Mouse (Mus musculus) gonadal fat pad, adult 2 months (tissue): ENCODE measurements around the gene Fbxo39. TPM values are rescaled to one million over a fixed set of nuclear protein-coding genes. Genes with fewer than 3 reads are reported as not detected.

Experiments used
- DNase-seq: peaks from one replicate; pipeline ENCODE4 v3.0.0-alpha.2; 2012; ENCODE audit warnings: low read depth
- polyA plus RNA-seq: library from polyadenylated mRNA; depleted of rRNA; stranded (reverse); fragments of >200 nt; gene quantifications from 2 replicates; pipeline ENCODE4 v1.2.3, GENCODE M21; 2012; rRNA removed

The Fbxo39 gene
- polyA plus RNA-seq = 0.20 and 0.39 TPM in 2 replicates

DNA sequence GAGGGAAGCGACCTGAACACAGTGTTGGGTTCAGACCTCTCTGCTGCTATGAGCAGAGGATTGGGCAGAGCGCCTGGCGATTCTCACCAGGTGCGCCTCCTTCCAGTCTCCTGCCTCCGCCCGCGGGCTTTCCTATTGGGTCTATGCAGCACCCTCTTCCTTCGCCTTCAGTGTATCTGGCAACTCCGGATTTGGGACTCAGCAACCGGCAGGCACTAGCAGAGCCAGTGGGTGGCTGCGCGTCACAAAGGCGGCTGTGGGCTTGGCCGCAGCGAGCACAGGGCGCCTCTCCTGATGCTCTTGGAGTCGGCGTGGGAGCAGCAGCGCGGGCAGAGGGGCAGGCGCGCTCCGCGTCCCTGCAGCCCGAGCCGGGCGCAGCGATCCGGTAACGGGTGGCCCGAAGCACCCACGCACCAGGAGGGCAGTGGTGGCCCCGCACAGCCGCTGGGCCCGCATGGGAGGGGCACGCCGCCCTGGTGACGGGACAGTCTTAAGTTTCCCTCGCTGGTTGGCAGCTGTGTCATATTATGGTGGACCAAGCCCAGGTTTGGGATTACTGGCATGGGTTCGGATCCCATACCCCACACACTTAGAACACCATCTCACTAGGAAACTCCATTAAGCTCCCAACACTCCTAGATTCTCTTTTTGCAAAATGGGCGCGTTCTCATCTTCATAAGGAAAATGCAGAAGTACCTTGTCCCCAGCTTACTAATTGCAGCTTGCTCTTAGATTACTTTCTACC, at the start of gene Fbxo39:
Gene Fbxo39 (plus strand): TSS at position 294 of the 745 bp plus-strand sequence.
- no peak for DNase-seq

DNA sequence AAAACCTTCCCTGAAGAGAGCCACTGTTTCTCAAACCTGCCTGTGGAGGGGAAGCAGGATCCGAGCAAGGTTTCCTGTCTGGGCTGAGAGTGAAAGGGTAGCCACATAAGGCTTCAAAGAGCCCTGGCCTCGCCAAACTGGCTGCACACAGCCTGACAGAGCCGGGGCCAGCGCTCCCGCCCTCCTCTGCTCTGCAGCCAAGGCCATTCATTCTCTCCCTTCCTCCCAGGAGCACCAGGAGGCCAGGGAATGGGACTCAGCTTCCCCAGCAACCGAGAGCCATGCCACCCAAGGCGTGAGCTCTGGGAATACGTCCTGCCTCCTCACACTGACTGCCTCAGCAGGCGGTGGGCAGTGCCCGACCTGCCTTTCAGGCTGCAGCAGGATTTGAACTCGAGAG, 48.8 kb upstream of the Fbxo39 start:
- no peak for DNase-seq

DNA sequence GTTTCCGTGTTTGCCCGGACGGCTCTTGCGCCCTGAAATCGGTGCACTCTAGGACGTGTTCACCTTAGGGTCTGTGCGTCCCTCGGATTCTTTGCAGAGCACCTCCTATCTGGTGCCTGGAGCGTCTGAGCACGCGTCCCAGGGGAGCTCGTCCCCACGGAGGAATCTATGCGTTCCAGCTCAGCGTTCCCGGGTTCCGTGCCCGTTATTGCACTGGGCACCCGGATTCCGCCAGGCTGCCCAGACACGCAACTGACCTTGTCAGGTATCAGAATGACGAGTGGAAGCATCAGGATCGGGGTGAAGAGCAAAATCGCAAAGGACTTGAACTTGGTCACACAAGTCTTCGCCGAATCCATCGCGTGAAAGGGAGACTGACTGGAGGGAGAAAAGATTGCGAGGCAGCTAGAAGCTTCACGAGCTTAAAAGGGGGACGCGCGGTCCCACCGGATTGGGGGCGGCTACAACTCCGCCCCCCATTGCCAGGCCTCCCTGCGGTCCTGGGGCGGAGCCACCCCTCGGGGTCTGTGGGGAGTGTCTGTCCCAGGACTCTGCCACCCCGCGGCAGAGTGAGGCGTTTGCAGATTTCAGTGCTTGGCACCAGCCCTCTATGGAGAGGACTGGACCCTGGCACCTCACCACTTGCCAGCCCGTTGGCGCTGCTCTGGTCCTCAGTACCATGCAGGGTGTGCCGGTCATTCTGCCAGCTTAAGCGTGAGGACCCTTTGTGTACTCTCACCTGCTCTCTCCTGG, 47.9 kb upstream of the Fbxo39 start:
- no peak for DNase-seq

DNA sequence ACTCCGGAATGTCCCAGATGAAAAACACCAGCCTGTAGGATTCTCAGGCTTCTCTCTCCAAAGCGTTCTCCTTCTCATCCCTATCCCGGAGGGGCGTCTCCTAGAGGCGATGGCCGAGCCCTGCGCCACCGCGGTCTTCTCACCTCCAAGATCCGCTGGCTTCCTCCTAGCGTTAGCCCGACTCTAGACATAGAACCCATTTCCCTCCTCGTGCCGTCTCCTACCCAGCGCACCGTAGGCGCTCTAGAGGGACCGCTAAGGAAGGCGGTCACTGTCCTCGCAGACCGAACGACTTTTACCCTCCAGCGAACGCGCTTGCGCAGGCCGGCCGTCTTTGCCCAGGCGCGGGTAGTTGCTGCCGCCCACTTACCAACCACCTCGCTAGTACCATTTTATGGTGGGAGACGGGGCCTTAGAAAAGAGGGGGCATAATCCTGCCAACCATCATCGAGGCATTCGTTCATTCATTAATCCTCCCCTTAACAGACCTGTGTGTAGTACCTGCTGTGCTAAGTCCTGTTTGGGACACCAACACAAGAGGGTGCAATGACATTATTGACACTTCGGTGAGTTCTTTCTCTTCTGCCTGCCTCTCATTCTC, 47.2 kb upstream of the Fbxo39 start, which contains the start of gene Slc13a5:
Gene Slc13a5 (minus strand): TSS at position 263 of the 601 bp plus-strand sequence.
- DNase-seq = no peak

DNA sequence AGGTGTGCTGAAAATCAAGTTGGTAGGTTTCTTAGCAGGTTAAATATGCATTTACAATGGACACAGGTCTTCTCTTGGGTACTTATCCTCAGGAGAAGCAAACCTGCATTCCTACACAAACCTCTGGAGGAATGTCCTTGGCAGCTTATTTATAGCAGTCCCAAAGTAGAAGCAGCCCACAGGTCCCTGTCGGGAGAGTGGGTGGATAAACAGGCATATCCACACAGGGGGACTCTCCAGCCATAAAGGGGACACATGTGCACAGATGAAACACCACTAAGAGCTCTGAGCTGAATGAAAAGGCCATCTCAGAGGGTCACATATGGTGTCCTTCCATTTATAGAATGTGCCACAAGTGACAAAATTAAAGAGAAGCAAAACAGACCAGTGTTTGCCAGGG, 42.5 kb upstream of the Fbxo39 start:
- DNase-seq = no peak

DNA sequence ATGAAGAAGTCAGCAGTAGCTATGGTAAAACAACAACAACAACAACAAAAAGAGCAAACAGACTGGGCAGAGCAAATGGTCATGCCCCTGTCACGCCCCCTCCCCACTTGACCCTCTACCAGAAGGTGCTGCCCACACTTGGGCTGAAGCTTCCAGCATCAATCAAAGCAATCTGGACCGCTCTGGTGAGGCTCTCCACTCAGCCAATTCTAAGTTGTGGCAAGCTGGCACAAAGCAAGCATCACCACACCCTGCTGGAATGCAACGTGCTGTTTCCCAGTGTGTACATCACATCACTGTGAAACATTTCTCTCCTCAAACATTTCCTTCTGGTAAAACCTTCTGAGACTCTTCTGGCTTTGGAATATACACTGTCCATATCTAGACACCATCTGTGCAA, 40.9 kb upstream of the Fbxo39 start:
- DNase-seq = no peak

DNA sequence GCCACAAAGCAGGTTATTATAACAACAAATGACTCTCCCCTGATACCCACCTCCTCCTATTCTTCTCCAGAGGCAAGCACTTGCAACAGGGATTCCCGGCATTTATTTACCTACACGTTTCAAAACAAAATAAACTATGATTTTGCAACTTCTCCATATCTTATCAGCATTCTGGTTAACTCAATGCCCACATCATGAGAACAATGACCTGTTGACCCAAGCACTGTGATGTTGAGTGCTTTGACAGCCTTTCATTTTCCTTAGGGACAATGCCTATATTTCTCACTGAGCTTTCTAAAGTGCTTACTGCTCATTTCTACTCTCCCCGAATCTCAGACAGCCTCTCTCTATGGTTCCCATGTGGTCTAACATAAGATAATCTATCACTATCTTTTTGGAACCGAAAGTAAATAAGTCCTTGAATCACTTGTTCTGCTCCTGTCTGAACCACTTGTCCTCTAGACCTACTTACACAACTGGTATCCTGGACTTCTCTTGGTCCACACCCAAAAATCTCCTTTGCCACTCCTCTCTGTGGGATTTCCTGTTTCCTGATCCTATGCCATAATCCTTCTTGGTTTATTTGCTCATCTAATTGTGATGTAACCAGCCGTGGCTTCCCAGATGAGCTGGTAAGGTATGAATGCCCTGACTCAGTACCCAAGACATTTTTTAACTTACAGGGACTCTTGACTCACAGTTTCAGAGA, 32.9 kb upstream of the Fbxo39 start:
- DNase-seq = peak; percentile 33

DNA sequence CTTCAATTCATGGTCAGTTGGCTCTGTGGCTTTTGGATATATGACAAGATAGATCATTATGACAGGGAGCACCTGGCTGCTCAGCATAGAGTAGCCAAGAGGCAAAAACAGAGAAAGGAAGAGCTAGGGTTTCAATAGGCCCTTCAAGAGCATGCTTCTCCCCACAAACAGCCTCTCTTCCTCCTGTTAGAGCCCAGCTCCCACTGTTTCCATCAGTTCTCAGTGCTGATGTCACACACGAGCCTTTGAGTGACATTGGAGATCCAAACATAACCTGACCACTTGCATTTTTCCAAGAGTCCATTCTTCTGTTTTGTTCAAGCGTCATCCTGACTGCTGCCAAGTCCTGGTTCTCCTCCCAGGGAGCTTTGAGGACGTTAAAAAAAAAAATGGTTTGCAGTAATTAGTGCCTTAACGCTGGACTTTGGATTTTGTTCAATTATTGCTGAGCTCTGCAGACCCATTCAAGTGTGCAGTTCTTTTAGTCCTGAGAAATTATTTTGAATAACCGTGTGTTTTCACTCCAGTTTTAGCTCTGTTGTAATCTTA, 32.3 kb upstream of the Fbxo39 start:
- no peak for DNase-seq

DNA sequence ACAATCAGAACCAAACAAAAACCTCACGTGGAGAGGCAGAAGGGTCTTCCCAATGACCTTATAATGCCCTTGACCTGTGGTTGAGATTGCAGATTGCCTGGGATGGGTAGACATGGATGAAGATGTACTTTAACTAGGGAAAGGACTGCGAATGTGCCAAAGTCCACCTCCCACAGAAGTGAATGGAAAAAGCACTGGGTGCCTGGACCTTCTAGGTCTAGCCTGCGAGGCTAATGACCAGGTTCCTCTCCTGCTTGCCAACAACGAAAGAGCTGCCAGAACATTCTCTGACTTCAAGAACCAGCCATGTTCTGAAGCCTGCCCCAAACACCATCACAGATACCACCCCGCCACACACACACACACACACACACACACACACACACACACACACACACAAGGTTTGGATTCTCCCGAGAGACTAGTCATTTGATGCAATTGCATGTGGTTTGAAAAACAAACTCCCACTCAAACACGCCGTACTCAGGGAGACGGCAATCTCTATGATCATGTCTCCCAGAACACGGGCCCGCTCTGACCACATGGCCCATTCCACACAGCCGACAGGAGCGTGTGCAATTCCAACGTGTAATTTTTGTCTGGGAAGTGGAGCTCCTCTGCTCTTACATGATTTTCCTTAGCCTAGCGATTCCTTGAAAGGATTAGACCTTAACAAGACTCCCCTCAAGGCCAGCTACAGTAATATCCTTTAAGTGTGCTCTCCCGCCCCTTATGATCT, 30.6 kb upstream of the Fbxo39 start:
- DNase-seq = no peak

DNA sequence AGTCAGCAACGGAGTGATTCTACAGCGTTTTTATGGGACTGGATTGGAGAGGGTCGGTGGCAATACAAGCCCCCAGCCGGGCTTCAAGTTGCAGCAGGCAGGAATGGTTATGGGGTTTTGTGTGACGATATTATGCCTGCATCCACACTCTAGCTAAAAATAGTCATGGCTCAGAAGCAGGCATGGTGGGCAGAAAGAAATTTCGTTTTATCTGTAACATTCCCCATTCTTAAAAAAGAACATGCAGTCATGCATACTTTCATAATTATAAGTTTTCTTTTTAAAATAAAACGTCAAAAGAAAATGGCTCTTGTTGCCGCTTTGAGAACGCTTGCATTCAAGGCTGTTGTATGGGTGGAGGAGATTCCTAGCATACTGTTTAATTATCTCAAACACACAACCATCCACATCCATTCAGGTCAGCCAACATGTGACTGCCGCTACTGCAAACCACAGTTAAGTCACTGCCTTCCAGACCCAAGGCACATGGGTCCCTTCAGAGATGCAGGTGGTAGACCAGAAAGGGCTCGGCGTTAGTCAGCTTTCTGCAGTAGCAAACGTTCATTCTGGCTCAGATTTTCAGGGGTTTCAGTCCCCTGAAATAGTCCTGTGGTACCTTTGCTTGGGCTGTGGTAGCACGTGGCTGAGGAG, 29.6 kb upstream of the Fbxo39 start:
- no peak for DNase-seq

DNA sequence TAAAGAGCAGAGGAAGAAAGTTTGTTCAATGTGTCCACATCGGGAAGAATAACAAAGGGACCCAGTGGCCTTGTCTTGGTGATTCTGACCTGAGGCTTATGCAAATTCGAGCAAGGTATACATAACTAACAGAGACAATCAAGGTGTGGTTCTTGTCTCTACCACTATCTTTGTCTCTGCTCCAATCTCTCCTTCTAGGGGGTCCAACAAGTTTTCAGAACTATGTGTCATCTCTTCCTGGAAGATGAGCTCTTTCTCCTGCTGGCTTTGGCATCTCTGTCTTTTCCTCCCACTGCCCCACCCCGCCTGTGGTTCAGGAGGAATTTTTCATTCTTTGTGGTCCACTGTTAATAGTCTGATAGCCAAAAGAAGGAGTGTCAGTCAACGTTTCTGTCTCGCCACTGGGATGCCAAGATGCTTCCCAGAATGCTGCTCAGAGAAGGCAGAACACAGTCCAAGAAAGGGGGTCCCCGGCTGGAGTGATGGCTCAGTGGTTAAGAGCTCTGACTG, 28.2 kb upstream of the Fbxo39 start:
- no peak for DNase-seq

DNA sequence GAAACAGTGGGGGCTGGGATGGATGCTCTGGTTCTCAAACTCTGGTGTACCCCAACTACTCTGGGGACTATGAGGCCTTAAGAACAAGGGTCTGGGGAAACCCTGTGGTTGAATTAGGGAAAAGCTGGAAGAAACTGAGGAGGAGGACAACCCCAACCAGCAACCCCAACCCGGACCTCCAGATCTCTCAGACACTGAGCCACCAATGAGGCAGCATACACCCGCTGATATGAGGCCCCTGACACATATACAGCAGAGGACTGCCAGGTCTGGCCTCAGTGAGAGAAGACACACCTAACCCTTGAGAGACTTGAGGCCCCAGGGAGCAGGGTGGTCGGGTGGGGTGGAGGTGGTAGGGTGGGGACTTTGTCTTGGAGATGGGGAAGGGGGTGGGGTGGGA, 27.6 kb upstream of the Fbxo39 start:
- DNase-seq = no peak

DNA sequence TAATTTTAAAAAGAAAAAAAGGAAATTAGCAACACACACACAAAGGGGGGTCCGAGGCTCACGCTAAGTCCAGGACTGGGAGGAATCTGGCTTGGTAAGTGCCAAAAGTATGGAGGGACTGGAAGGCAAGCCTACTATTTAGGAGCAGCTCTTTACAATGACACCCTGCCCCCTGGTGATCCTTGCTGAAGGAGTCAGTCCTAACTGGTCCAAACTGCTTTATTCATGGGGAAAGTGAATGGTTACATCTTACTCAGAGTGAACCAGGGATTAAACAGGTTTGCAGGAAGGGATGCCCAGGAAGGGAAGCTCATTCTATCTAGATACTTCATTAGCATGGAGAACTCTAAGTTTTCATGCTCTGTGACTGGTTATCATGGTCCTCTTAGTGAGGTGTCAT, 27.1 kb upstream of the Fbxo39 start:
- no peak for DNase-seq

DNA sequence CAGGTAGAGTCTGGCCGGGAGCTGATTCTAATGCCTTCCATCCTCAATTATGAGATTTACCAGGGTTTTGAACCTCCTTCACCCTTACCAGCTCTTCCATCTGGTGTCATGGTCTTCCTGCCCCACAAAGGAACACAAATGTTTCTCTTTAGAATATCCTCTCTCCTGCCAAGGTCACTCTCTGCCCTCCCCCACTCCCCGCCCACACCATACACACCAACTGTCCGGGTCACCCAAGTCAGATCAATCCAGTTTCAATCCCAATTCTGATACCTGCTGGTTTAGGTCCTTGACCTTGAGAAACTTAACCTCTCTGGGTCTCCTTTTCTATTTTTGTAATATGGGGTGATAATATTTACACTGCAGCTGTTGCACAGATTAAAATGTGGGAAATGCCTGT, 26.7 kb upstream of the Fbxo39 start:
- no peak for DNase-seq

DNA sequence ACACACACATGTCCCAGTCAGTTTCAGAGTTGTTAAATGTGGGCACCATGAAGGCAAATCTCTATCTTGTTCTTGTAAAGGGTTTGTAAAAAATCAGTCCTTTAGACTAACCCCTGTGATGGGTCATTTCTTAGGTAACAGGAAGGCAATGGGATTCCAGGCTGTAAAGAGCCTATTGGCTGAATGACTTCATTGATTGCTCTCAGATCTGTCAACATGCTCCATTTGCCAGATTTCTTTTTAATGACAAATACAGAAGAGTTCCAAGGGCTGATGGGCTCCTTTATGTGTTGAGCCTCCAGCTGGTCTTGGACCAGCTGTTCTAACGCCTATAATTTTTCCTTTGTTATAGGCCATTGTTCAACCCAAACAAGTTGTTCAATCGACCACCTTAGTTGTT, 21.1 kb upstream of the Fbxo39 start:
- no peak for DNase-seq

DNA sequence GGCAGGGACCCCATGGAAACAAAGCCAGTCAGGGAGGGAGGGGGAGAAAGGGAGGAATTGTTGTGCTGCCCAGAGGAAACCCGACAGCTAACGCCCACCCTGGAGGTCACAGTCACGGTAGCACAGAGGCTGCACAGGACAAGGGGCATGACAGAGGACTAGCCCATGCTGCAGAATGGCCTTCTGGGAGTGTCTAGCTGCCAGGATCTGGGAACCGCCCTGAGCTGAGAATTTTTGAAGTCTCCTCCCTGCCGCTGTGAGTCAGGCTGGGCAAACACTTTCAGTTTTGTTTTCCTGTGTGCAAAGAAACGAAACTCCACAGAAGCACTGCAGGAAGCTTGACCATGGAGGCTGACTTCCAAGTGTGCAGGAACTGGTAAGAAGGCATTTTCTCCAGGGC, 12.9 kb upstream of the Fbxo39 start, which contains the start of gene Xaf1:
Gene Xaf1 (plus strand): TSS at position 296 of the 400 bp plus-strand sequence.
- no peak for DNase-seq

DNA sequence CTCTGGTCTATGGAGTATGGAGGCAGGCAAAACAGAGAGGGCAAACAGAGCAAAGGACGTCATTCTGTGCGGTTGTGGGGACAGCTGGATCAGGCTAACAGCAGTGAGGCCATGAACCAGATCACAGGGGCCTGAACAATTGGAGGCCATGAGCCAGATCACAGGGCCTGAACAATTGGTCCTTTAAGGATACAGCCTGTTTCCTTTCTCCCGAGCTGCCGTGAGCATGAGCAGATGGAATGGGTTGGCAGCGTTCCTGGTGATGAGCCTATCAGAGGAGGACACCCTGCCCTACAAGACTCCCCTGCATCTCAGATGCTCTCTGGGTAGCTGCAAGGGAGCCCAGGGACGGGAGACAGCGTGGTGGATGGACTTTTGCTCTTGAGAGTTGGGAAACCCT, 12.0 kb upstream of the Fbxo39 start:
- DNase-seq = no peak

DNA sequence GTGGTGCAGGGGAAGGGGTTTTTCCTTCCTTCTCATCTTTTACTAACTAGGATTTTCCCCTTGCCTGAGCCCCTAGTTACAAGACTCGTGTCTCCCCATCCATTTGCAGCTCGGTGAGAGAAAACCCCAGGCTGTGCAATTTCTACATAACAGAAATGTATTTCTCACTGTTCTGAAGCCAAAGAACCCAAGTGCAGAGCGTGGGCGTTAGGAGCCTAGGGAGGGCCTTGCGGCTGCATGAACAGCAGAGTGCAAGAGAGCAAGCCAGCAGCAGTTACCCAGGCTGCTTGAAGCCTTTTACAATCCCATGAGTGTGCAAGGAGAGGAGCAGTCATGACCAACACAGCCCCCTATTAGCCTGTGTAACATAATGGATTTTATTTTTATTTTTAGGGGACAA, 6.8 kb upstream of the Fbxo39 start:
- DNase-seq = no peak

DNA sequence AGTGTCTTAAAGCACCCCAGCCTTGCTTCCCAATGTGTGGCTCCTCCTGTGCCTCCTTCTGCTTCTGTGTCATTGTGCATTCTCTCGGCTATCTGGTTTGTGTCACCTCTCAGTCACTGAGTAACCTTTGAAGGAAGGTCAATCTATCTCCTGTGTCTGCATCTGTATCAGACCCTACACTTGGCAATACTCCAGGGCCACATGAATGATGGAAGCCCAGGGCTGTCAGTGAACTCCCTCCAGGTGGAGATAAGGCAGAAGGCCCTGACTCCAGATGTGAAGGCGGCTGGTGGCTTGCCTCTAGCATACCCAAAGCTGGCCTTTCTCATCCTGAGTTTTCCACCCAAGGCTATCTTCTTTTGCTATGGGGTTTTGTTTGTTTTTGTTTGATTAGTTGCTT, 5.3 kb upstream of the Fbxo39 start:
- no peak for DNase-seq

DNA sequence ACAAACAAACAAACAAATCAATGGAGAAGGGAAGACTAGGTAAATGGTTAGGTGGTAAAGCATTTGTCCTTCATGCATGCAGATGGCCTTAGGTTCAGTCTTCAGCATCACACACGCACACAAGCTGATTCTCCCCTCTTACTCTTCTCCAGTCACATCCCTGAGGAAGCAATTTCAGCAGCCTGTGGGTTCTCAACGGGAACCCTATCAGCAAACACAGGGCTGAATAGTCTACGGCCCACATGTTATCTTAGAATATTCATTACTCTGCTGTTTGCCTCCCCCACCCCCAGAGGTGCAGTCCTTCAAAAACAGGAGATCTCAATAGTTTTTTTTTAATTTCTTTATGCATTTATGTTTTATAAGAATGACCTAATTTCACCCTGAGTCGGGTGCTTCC, 3.8 kb upstream of the Fbxo39 start:
- DNase-seq = no peak
